Mouse (Mus musculus): ENCODE measurements at regions not wholly inside any gene's neighbourhood (a gene's known extent, or its start where the extent isn't known, plus 50 kb on each side); places are given as distances from the start of the nearest gene placed in this dataset.
"Not testable (repeated sequence)": the region's sequence is repeated elsewhere in the genome, so short reads cannot be mapped to it uniquely, and the experiment has no call there.

DNA sequence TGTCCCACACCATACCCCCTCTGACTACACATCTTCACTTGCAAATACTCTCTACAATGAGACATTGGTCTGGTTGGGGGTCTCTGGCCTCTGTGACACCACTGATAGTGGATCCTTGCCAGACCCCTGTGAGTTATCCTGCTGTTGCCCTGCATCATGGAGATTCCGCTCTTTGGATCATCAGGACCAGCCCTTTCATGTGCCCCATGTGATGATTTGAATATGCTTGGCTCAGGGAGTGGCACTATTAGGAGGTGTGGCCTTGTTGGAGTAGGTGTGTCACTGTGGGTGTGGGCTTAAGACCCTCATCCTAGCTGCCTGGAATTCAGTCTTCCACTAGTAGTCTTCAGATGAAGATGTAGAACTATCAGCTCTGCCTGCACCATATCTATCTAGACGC is 141.7 kb downstream of the Rbm43 start:
- not testable (repeated sequence) for TF ChIP-seq GATA1 (IDR thresholded peaks at IDR 0.05; ENCODE audit: borderline replicate concordance, low read length); FLI1 (IDR thresholded peaks at IDR 0.05; ENCODE audit: low read length)

All from megakaryocyte, embryonic 14.5 days (primary cell).